Mouse (Mus musculus) megakaryocyte, embryonic 14.5 days (primary cell): ENCODE results near the gene Upk3b. TPM values are rescaled to one million over a fixed set of nuclear protein-coding genes. Genes with fewer than 3 reads are reported as not detected.
A peak's percentile ranks its signal among the peaks of the same experiment; 100 is the strongest.
"Not testable (repeated sequence)": the region's sequence is repeated elsewhere in the genome, so short reads cannot be mapped to it uniquely, and the experiment has no call there.

Experiments
- H3K27me3 ChIP-seq: replicated peaks from 2 replicates; pipeline ENCODE3; 2012; ENCODE audit warnings: inconsistent platforms
- H3K36me3 ChIP-seq: replicated peaks from 2 replicates; pipeline ENCODE3; 2012; ENCODE audit warnings: low read length, inconsistent platforms, mixed read lengths
- H3K4me1 ChIP-seq: 2 replicates; pipeline ENCODE4 v1.6.1; 2012; ENCODE audit warnings: inconsistent platforms
- H3K4me3 ChIP-seq: replicated peaks from 2 replicates; pipeline ENCODE3; 2012; ENCODE audit warnings: moderate library complexity, mild to moderate bottlenecking, inconsistent platforms
- H3K9me3 ChIP-seq: 2 replicates; pipeline ENCODE4 v1.6.1; 2012; ENCODE audit warnings: inconsistent platforms
- FLI1 ChIP-seq: IDR thresholded peaks from 2 replicates; pipeline ENCODE4 v1.6.1; 2012; ENCODE audit warnings: low read length, inconsistent platforms, mixed read lengths
- GATA1 ChIP-seq: IDR thresholded peaks from 3 replicates; pipeline ENCODE4 v1.6.1; 2012; ENCODE audit warnings: mixed read lengths, low read length, inconsistent platforms, borderline replicate concordance
- polyA plus RNA-seq: library from polyadenylated mRNA; stranded (reverse); fragments of >175 nt; gene quantifications from 2 replicates; pipeline ENCODE4 v1.2.3, GENCODE M21; 2012; ENCODE audit warnings: low replicate concordance; ENCODE audit not compliant: insufficient read depth

Gene Upk3b
- polyA plus RNA-seq, 1 experiment = 0.06 TPM

- H3K36me3 ChIP-seq = peaks cover 95% of the 10 kb centered on the region
- no peak for TF ChIP-seq GATA1
- no peak for TF ChIP-seq FLI1
- H3K4me3 ChIP-seq = no peak overlapping the region
- H3K9me3 ChIP-seq = no peaks in the 10 kb centered on the region
- peaks cover 2% of the 10 kb centered on the region for H3K27me3 ChIP-seq
- peaks cover 46% of the 10 kb centered on the region for H3K4me1 ChIP-seq
Measured at GRCm38 (mm10) chr5:136027612-136028311, 10.5 kb upstream of the Upk3b start.

- Histone ChIP-seq H3K27me3 (peaks cover 21% of the 10 kb centered on the region), H3K9me3 (peaks cover 7% of the 10 kb centered on the region), H3K4me1 (peaks cover 21% of the 10 kb centered on the region), H3K4me3 (no peak overlapping the region), H3K36me3 (peaks cover 32% of the 10 kb centered on the region)
- TF ChIP-seq GATA1 (no peak), FLI1 (no peak)
Measured at GRCm38 (mm10) chr5:136034868-136035267, 3.4 kb upstream of the Upk3b start.

GRCm38 (mm10) chr5:136035285-136035684 is 3.0 kb upstream of the Upk3b start:
- peaks cover 21% of the 10 kb centered on the region for H3K27me3 ChIP-seq
- no peak overlapping the region for H3K4me3 ChIP-seq
- H3K36me3 ChIP-seq = peaks cover 28% of the 10 kb centered on the region
- no peak for TF ChIP-seq FLI1
- TF ChIP-seq GATA1 = no peak
- peaks cover 7% of the 10 kb centered on the region for H3K9me3 ChIP-seq
- H3K4me1 ChIP-seq = peaks cover 22% of the 10 kb centered on the region

GRCm38 (mm10) chr5:136036667-136037066 is 1.6 kb upstream of the Upk3b start:
- Histone ChIP-seq H3K4me1 (peaks cover 33% of the 10 kb centered on the region), H3K27me3 (peaks cover 21% of the 10 kb centered on the region), H3K4me3 (no peak overlapping the region), H3K9me3 (peaks cover 7% of the 10 kb centered on the region), H3K36me3 (peaks cover 14% of the 10 kb centered on the region)
- no peak for TF ChIP-seq FLI1
- TF ChIP-seq GATA1 = no peak

DNA sequence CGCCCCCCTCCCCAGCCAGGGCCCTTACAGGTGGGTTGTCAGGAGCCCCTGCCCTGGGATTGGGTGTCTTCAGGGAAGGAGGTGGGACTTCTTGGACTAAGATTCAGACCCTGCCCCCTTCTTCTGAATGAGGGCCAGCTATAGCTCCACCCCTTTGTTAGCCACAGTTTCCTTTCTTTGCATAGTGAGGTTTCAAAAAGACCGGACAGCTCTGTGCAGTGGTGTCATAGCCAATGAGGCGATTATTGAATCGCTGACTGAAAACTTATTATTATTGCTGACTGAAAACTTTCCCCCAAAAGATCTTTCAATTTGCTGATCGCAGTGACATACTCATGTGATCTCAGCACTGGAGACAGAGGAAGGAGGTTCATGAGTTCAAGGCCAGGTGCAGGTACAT is 1.9 kb downstream of the Upk3b start:
- TF ChIP-seq GATA1 (no peak), FLI1 (no peak)
- H3K4me3 ChIP-seq = peak overlapping the region; percentile 86

GRCm38 (mm10) chr5:136041260-136041659 is 3.0 kb downstream of the Upk3b start:
- peaks cover 7% of the 10 kb centered on the region for H3K9me3 ChIP-seq

More for the DNA sequence above, 1.9 kb downstream of the Upk3b start:
- peaks cover 7% of the 10 kb centered on the region for H3K9me3 ChIP-seq
- H3K27me3 ChIP-seq = peaks cover 41% of the 10 kb centered on the region
- H3K36me3 ChIP-seq = no peaks in the 10 kb centered on the region
- H3K4me1 ChIP-seq = peaks cover 36% of the 10 kb centered on the region

DNA sequence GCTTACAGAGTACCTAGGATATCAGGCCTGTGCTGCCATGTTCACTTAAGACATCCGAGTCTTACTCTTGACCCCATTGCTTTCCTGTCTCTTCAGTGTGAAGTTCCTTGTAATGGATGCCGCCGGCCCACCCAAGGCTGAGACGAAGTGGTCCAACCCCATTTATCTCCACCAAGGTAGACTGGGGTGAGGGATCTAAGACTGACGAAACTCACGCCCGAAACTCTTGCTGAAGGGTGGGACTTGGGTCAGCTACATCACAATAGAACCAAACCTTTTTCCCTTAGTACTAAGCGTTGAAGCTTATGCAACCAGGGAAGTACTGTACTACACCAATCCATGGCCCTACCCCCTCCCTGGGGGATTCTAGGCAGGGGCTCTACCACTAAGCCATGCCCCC is 3.4 kb downstream of the Upk3b start:
- Histone ChIP-seq H3K4me3 (no peak overlapping the region), H3K36me3 (no peaks in the 10 kb centered on the region), H3K4me1 (peaks cover 42% of the 10 kb centered on the region), H3K27me3 (peaks cover 40% of the 10 kb centered on the region), H3K9me3 (peaks cover 7% of the 10 kb centered on the region)
- TF ChIP-seq FLI1 (no peak), GATA1 (no peak)

More at GRCm38 (mm10) chr5:136041260-136041659, 3.0 kb downstream of the Upk3b start:
- TF ChIP-seq GATA1 (no peak), FLI1 (no peak)
- peaks cover 42% of the 10 kb centered on the region for H3K4me1 ChIP-seq
- H3K36me3 ChIP-seq = no peaks in the 10 kb centered on the region
- H3K27me3 ChIP-seq = peaks cover 39% of the 10 kb centered on the region
- no peak overlapping the region for H3K4me3 ChIP-seq

DNA sequence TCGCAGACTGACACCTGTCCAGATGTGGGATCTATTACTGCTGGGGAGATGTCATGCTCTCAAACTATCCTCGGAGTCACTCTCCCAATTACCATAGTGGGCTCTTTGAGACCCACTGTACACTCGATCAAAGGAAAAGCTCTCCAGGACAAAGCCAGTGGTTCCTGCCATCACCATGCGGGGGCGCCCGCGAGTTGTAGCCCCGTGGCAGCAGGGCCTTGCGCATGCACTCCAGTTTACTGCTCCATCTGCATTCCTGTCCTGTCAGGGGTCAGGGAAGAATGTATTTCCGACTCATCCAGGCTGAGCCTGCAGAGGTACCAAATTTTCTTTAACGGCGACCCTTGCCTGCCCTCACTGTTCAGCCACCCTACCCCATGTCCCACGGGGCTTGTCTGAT is 6.6 kb downstream of the Upk3b start:
- Histone ChIP-seq H3K27me3 (peaks cover 38% of the 10 kb centered on the region), H3K9me3 (peaks cover 4% of the 10 kb centered on the region; the same call in 1 of the 2 replicates), H3K4me3 (no peak overlapping the region), H3K36me3 (no peaks in the 10 kb centered on the region), H3K4me1 (peaks cover 23% of the 10 kb centered on the region)
- TF ChIP-seq GATA1 (no peak), FLI1 (no peak)

GRCm38 (mm10) chr5:136045408-136045807 is 7.1 kb downstream of the Upk3b start:
- Histone ChIP-seq H3K9me3 (peaks cover 4% of the 10 kb centered on the region; the same call in 1 of the 2 replicates), H3K36me3 (no peaks in the 10 kb centered on the region), H3K4me1 (peaks cover 18% of the 10 kb centered on the region), H3K27me3 (peaks cover 42% of the 10 kb centered on the region), H3K4me3 (no peak overlapping the region)
- TF ChIP-seq GATA1 = no peak
- TF ChIP-seq FLI1 = no peak

DNA sequence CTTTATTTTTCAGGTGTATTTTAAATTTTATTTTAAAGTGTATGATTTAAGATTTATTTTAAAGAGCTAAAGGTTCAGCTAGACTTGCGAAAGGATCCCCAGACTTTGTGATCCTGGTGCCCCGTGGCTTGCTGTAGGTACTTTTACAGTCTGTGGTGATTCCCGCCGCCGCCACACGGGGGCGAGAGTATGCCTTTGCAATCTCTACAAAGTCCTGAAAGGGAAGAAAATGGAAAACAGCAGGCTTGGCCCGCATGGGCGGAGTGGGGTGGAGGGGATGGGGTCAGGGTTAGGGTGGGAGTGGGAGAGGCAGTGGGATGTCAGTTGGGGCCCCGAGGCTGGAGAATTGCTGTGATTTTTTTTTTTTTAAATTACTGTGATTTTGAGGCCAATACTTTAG is 7.7 kb downstream of the Upk3b start:
- peaks cover 12% of the 10 kb centered on the region for H3K4me1 ChIP-seq
- H3K4me3 ChIP-seq = no peak overlapping the region
- H3K9me3 ChIP-seq = peaks cover 4% of the 10 kb centered on the region; the same call in 1 of the 2 replicates
- TF ChIP-seq FLI1 (no peak), GATA1 (no peak)
- no peaks in the 10 kb centered on the region for H3K36me3 ChIP-seq
- peaks cover 42% of the 10 kb centered on the region for H3K27me3 ChIP-seq

DNA sequence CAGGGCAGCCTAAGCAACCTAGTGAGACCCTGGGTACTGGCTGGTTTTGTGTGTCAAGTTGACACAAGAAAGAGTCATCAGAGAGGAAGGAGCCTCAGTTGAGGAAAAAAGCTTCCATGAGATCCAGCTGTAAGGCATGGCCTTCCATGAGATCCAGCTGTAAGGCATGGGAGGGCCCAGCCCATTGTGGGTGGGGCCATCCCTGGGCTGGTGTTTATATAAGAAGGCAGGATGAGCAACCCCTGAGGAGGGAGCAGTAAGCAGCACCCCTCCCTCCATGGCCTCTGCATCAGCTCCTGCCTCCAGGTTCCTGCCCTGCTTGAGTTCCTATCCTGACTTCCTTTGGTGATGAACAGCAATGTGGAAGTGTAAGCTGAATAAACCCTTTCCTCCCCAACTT is 10.2 kb downstream of the Upk3b start:
- H3K36me3 ChIP-seq = not testable (repeated sequence)
- H3K4me1 ChIP-seq = peaks cover 16% of the 10 kb centered on the region

More for the DNA sequence above, 10.2 kb downstream of the Upk3b start:
- not testable (repeated sequence) for H3K9me3 ChIP-seq, H3K4me3 ChIP-seq
- peaks cover 41% of the 10 kb centered on the region for H3K27me3 ChIP-seq
